Mouse (Mus musculus) liver, postnatal 0 days (tissue): ENCODE data around the gene Ammecr1.

Experiments
- CTCF ChIP-seq: sonication (generic); IDR thresholded peaks from 2 replicates; pipeline ENCODE4 v1.5.1; 2016; ENCODE audit warnings: antibody characterized with exemption, low read depth
- EP300 ChIP-seq: IDR thresholded peaks from 2 replicates; pipeline ENCODE4 v1.6.1; 2016; ENCODE audit warnings: antibody characterized with exemption, low read depth, mild to moderate bottlenecking

- TF ChIP-seq CTCF (no peak), EP300 (no peak)
Observed at GRCm38 (mm10) chrX:142902599-142902998, 63.9 kb downstream of the Ammecr1 start.
